Mouse (Mus musculus): ENCODE data around the gene Sh3pxd2b. TPM values are rescaled to one million over a fixed set of nuclear protein-coding genes. Genes with fewer than 3 reads are reported as not detected.
A peak's percentile ranks its signal among the peaks of the same experiment; 100 is the strongest.

Gene Sh3pxd2b
- polyA plus RNA-seq, 1 experiment from 2014 or later = 20.0 TPM

DNA sequence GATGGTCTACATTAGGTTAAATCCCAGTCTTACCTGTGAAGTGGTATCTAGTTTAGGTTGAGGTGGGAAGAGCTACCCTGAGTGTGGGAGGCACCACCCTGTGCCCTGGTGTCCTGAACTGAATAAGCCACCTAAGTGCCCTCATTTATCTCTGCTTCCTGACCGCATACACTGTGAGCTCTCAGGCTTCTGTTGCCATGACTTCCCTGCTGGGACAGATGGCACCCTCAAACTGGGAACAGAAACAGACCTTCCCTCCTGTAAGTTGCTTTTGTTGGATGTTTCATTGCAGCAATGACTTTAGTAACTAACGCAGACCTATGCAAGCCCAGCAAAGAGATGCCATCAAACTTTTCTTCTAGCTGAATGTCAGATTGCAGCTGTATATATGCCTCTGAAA is 14.4 kb upstream of the Sh3pxd2b start:
- Histone ChIP-seq H3K4me1 (replicated peaks; ENCODE audit: control insufficient read depth, insufficient read depth, low read length) (peaks cover 5% of the 10 kb centered on the region; the same call in 1 of the 2 replicates), H3K36me3 (ENCODE audit: control insufficient read depth, insufficient read depth, low read length) (no peaks in the 10 kb centered on the region), H3K27ac (ENCODE audit: low read depth) (no peak overlapping the region), H3K9me3 (ENCODE audit: control insufficient read depth, low read length) (0 out of 2 replicates have a peak, but pooled peaks cover 3% of the 10 kb centered on the region), H3K4me2 (ENCODE audit: low read length) (no peak overlapping the region), H3K27me3 (replicated peaks; ENCODE audit: control insufficient read depth, insufficient read depth, low read length) (no peaks in the 10 kb centered on the region), H3K4me3 (ENCODE audit: low read depth, low read length) (no peak overlapping the region), H3K9ac (ENCODE audit: low read length) (no peak overlapping the region)
- 61% methylated on average over 2 of the region's 2 CpGs for WGBS
- no peak for DNase-seq (ENCODE audit: low spot score)
- no peak for ATAC-seq (replicated peaks; ENCODE audit: low FRiP score, low TSS enrichment, low read depth)

GRCm38 (mm10) chr11:32336435-32336907 is 11.1 kb upstream of the Sh3pxd2b start:
- H3K9ac ChIP-seq (ENCODE audit: low read length) = no peak overlapping the region
- H3K36me3 ChIP-seq (ENCODE audit: control insufficient read depth, insufficient read depth, low read length) = no peaks in the 10 kb centered on the region
- DNase-seq (ENCODE audit: low spot score) (no peak), ATAC-seq (replicated peaks; ENCODE audit: low FRiP score, low TSS enrichment, low read depth) (no peak)
- WGBS = 88% methylated on average over 6 of the region's 6 CpGs
- 0 out of 2 replicates have a peak, but pooled peaks cover 3% of the 10 kb centered on the region for H3K9me3 ChIP-seq (ENCODE audit: control insufficient read depth, low read length)
- no peak overlapping the region for H3K27ac ChIP-seq (ENCODE audit: low read depth)
- H3K4me1 ChIP-seq (replicated peaks; ENCODE audit: control insufficient read depth, insufficient read depth, low read length) = no peaks in the 10 kb centered on the region; the same call in 1 of the 2 replicates
- H3K27me3 ChIP-seq (replicated peaks; ENCODE audit: control insufficient read depth, insufficient read depth, low read length) = no peaks in the 10 kb centered on the region
- no peak overlapping the region for H3K4me3 ChIP-seq (ENCODE audit: low read depth, low read length)
- no peak overlapping the region for H3K4me2 ChIP-seq (ENCODE audit: low read length)

DNA sequence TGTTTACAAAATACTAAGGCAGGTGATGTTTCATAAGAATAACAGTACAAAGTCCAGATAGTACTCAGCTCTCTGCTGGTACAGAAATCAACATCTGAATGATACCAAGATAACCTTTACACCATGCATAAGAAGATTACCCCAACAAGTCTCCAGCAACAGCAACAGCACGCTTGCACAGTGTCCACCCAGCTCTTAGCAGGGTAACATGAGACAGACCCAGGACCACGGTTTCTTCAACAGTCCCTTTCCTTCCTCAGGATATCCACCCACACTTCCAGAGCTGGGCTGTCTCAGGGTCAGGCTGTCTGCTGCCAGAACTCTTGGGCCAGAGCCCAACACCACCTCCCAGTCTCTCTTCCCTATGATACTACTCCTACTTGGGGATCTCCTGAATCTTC is 8.5 kb upstream of the Sh3pxd2b start:
- 31% methylated on average over 2 of the region's 2 CpGs for WGBS

DNA sequence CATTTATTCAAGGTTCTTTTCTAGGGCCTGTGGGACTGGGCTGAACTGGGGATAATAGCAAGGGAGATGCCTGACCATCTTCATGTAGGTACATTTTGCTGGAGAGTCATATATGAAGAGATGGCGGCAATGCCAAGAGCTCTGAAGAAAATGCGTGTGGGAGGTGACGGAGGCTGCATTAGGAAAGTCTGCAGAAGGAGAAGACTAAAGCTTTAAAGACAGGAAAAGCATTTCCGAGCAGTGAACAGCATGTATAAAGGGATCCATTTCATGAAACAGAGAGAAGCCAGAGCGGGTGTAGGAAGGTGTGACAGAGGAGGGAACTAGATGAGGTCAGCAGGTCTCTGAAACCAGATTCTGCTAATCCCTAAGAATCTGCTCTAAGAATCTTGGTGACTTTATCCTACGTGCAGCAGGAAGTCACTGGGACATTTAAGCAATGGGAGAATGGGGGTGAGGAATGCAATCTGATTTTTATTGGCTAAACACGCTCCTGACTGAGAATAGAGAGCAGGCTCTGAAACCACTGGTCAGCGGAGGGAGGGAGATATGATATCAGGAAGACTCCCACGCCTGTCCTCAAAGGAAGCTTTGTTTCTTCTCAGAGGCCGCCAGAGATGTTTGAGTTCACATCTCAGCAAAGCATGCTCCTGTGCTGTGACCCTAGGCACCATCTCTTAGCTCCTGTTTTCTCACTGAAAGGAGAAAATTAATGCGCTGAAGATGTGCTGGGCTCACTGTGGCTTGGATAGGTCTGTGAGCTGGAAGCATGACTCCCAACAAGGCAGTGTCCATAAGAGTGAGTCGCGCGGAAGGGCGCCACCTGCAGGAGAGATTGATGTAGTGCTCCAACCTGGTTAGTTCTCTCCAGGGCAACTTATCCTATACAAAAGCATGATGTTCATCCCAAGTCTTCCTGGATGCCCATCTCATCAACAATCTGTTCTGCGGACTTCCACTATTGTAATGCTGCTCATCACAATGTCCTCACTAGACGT is 6.8 kb upstream of the Sh3pxd2b start:
- Histone ChIP-seq H3K27ac (ENCODE audit: low read depth) (no peak overlapping the region; the same call in 1 of the 2 replicates), H3K9me3 (ENCODE audit: control insufficient read depth, low read length) (0 out of 2 replicates have a peak, but pooled peaks cover 3% of the 10 kb centered on the region), H3K27me3 (replicated peaks; ENCODE audit: control insufficient read depth, insufficient read depth, low read length) (no peaks in the 10 kb centered on the region), H3K4me1 (replicated peaks; ENCODE audit: control insufficient read depth, insufficient read depth, low read length) (peaks cover 3% of the 10 kb centered on the region; the same call in 1 of the 2 replicates), H3K4me3 (ENCODE audit: low read depth, low read length) (no peak overlapping the region), H3K9ac (ENCODE audit: low read length) (no peak overlapping the region), H3K36me3 (ENCODE audit: control insufficient read depth, insufficient read depth, low read length) (no peaks in the 10 kb centered on the region), H3K4me2 (ENCODE audit: low read length) (no peak overlapping the region)
- WGBS = 35% methylated on average over 17 of the region's 17 CpGs
- peak; percentile 48; the same call in 1 of the 2 replicates for ATAC-seq (replicated peaks; ENCODE audit: low FRiP score, low TSS enrichment, low read depth)
- peak; percentile 86 for DNase-seq (ENCODE audit: low spot score)

More for the DNA sequence above, 8.5 kb upstream of the Sh3pxd2b start:
- Histone ChIP-seq H3K9me3 (ENCODE audit: control insufficient read depth, low read length) (0 out of 2 replicates have a peak, but pooled peaks cover 3% of the 10 kb centered on the region), H3K4me3 (ENCODE audit: low read depth, low read length) (no peak overlapping the region), H3K27ac (ENCODE audit: low read depth) (no peak overlapping the region), H3K9ac (ENCODE audit: low read length) (no peak overlapping the region), H3K36me3 (ENCODE audit: control insufficient read depth, insufficient read depth, low read length) (no peaks in the 10 kb centered on the region), H3K4me1 (replicated peaks; ENCODE audit: control insufficient read depth, insufficient read depth, low read length) (no peaks in the 10 kb centered on the region; the same call in 1 of the 2 replicates), H3K4me2 (ENCODE audit: low read length) (no peak overlapping the region), H3K27me3 (replicated peaks; ENCODE audit: control insufficient read depth, insufficient read depth, low read length) (no peaks in the 10 kb centered on the region)
- DNase-seq (ENCODE audit: low spot score) (no peak), ATAC-seq (replicated peaks; ENCODE audit: low FRiP score, low TSS enrichment, low read depth) (no peak)

- Histone ChIP-seq H3K4me3 (ENCODE audit: low read depth, low read length) (no peak overlapping the region), H3K9me3 (ENCODE audit: control insufficient read depth, low read length) (no peaks in the 10 kb centered on the region), H3K27me3 (replicated peaks; ENCODE audit: control insufficient read depth, insufficient read depth, low read length) (no peaks in the 10 kb centered on the region), H3K9ac (ENCODE audit: low read length) (no peak overlapping the region), H3K36me3 (ENCODE audit: control insufficient read depth, insufficient read depth, low read length) (no peaks in the 10 kb centered on the region), H3K27ac (ENCODE audit: low read depth) (no peak overlapping the region), H3K4me2 (ENCODE audit: low read length) (no peak overlapping the region), H3K4me1 (replicated peaks; ENCODE audit: control insufficient read depth, insufficient read depth, low read length) (peaks cover 8% of the 10 kb centered on the region; the same call in 1 of the 2 replicates)
- 11% methylated on average over 2 of the region's 2 CpGs for WGBS
- DNase-seq (ENCODE audit: low spot score) (no peak), ATAC-seq (replicated peaks; ENCODE audit: low FRiP score, low TSS enrichment, low read depth) (no peak)
Observed at GRCm38 (mm10) chr11:32342770-32343191, 4.8 kb upstream of the Sh3pxd2b start.

GRCm38 (mm10) chr11:32343350-32343749 is 4.3 kb upstream of the Sh3pxd2b start:
- no peak overlapping the region for H3K9ac ChIP-seq (ENCODE audit: low read length)
- peaks cover 8% of the 10 kb centered on the region; the same call in 1 of the 2 replicates for H3K4me1 ChIP-seq (replicated peaks; ENCODE audit: control insufficient read depth, insufficient read depth, low read length)
- H3K27me3 ChIP-seq (replicated peaks; ENCODE audit: control insufficient read depth, insufficient read depth, low read length) = no peaks in the 10 kb centered on the region
- no peak overlapping the region for H3K27ac ChIP-seq (ENCODE audit: low read depth)
- H3K36me3 ChIP-seq (ENCODE audit: control insufficient read depth, insufficient read depth, low read length) = no peaks in the 10 kb centered on the region
- ATAC-seq (replicated peaks; ENCODE audit: low FRiP score, low TSS enrichment, low read depth) = no peak
- no peaks in the 10 kb centered on the region for H3K9me3 ChIP-seq (ENCODE audit: control insufficient read depth, low read length)
- no peak for DNase-seq (ENCODE audit: low spot score)
- no peak overlapping the region for H3K4me2 ChIP-seq (ENCODE audit: low read length)
- H3K4me3 ChIP-seq (ENCODE audit: low read depth, low read length) = no peak overlapping the region
- 94% methylated on average over 1 of the region's 1 CpGs for WGBS

- 64% methylated on average over 6 of the region's 6 CpGs for WGBS
- ATAC-seq (replicated peaks; ENCODE audit: low FRiP score, low TSS enrichment, low read depth) = peak; percentile 65
- peaks cover 24% of the 10 kb centered on the region for H3K4me1 ChIP-seq (replicated peaks; ENCODE audit: control insufficient read depth, insufficient read depth, low read length)
- no peak overlapping the region for H3K4me2 ChIP-seq (ENCODE audit: low read length)
- no peak overlapping the region for H3K4me3 ChIP-seq (ENCODE audit: low read depth, low read length)
- no peaks in the 10 kb centered on the region for H3K9me3 ChIP-seq (ENCODE audit: control insufficient read depth, low read length)
- H3K36me3 ChIP-seq (ENCODE audit: control insufficient read depth, insufficient read depth, low read length) = peaks cover 4% of the 10 kb centered on the region; the same call in 1 of the 2 replicates
- H3K27ac ChIP-seq (ENCODE audit: low read depth) = peak overlapping the region; percentile 65
- no peak overlapping the region for H3K9ac ChIP-seq (ENCODE audit: low read length)
- no peaks in the 10 kb centered on the region for H3K27me3 ChIP-seq (replicated peaks; ENCODE audit: control insufficient read depth, insufficient read depth, low read length)
- peak; percentile 65 for DNase-seq (ENCODE audit: low spot score)
Observed at GRCm38 (mm10) chr11:32345504-32346297, 1.9 kb upstream of the Sh3pxd2b start.

DNA sequence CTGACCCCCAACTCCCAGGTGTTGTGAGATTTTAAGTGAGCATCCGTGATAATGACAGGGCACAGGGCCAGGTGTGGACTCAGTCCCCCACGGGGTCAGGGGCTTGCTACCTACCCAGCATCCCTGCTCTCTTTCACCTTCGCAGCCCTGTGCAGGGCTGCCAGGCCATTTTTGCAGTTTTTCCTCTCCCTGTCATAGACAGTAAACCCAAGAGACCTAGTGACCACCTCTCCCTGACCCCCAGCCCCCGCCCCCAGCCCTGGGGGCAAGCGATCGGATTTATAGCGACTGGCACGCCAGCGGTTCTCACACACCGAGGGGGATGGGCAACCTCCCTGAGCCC is 385 bp upstream of the Sh3pxd2b start:
- Histone ChIP-seq H3K9ac (ENCODE audit: low read length) (peak overlapping the region; percentile 85), H3K27ac (ENCODE audit: low read depth) (peak overlapping the region; percentile 79), H3K9me3 (ENCODE audit: control insufficient read depth, low read length) (no peaks in the 10 kb centered on the region), H3K36me3 (ENCODE audit: control insufficient read depth, insufficient read depth, low read length) (peaks cover 20% of the 10 kb centered on the region), H3K4me3 (ENCODE audit: low read depth, low read length) (peak overlapping the region; percentile 83), H3K27me3 (replicated peaks; ENCODE audit: control insufficient read depth, insufficient read depth, low read length) (no peaks in the 10 kb centered on the region), H3K4me2 (ENCODE audit: low read length) (peak overlapping the region; percentile 81), H3K4me1 (replicated peaks; ENCODE audit: control insufficient read depth, insufficient read depth, low read length) (peaks cover 24% of the 10 kb centered on the region)
- DNase-seq (ENCODE audit: low spot score) (no peak), ATAC-seq (replicated peaks; ENCODE audit: low FRiP score, low TSS enrichment, low read depth) (peak; percentile 19)
- 4% methylated on average over 10 of the region's 10 CpGs for WGBS
